Mouse (Mus musculus): ENCODE data around the gene Pigt.

Pigt gene

GRCm38 (mm10) chr2:164496847-164497690 lies at the start of gene Pigt:
Gene Pigt, plus strand, starts transcription at chr2:164497520.
- DNase-seq (ENCODE audit: extremely low read depth, insufficient read length, low spot score), result peak; percentile 83

DNA sequence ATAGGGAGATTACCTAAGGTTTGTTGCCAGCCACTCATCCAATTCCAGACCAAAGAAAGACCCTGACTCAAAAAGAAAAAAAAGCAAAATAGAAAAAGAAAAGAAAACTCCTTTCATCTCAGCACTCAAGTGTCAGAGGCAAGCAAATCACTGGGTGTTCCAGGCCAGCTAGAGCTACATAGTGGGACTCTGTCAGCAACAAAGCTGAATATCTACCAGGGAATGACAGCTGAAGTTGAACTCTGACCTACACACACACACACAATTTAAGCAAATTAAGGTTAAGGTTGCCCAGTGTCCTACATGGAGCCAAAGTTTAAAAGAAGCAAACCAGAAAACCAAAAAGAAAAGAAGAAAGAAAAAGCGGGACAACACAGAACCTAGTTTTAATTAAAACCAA lies 49.2 kb upstream of the Pigt start:
- DNase-seq (ENCODE audit: extremely low read depth, insufficient read length, low spot score), result no peak

GRCm38 (mm10) chr2:164448921-164449320 lies 48.4 kb upstream of the Pigt start:
- no peak for DNase-seq (ENCODE audit: extremely low read depth, insufficient read length, low spot score)

DNA sequence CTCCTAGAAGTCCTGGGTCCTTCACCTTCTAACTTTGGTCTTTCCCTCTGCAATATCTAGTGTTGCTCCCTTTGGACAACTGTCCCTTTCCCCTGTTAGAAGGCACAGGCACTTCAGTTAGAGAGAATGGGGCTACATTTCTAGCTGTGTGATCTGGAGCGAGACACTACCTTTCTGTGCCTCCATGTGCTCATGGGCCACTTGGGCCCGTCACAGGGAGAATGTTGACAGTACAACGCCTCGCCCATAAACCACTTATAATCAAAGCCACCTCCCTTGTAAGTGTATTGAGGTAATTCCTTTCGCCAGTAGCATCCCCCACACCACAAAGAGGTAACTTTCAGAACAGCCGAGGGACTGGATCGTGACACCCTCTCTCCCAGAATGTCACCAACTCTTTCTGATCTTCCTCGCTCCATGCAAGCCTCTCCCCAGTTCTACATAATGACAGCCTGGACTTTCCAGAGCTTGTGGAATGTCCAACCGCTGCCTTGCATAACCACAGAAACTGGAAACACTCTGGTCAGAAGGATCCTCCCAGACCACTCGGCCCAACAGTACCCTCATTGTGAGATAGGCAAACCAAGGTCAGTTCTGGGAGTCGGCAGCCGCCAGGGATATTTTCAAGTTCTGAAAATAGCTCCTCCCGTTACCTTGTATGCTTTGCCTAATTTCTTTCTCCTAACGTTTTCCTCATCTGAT lies 47.8 kb upstream of the Pigt start:
- DNase-seq (ENCODE audit: extremely low read depth, insufficient read length, low spot score), result no peak

- DNase-seq (ENCODE audit: extremely low read depth, insufficient read length, low spot score), result peak; percentile 65
Measured at GRCm38 (mm10) chr2:164452000-164452676, 45.2 kb upstream of the Pigt start.

GRCm38 (mm10) chr2:164453047-164453757 lies 44.1 kb upstream of the Pigt start:
- no peak for DNase-seq (ENCODE audit: extremely low read depth, insufficient read length, low spot score)

DNA sequence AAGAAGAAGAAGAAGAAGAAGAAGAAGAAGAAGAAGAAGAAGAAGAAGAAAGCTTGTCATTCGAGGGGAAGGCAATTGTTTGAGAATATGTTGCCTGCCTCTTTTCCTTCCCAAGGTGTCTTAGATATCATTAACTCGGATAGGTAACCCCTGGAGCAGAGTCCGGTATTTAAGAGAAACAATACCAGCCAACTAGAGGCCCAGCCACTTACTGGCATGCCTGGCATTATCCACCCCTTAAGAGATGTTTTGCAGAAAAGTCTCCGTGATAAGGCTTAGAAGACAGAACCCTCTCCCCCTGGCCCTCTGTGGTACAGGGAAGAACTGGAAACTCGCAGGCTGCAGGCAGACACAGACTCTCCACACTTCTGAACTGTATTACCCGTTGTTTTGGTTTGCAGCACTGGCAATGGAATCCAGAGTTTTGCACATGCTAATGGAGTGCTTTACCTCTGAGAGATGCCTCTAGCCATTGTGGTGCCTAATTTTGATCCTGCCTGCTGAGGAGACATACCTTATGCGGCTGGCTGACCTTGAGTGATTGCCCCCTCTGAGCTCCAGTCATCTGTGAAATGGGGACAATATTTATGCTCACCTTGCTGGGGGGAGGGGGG lies 43.3 kb upstream of the Pigt start:
- DNase-seq (ENCODE audit: extremely low read depth, insufficient read length, low spot score), result no peak

DNA sequence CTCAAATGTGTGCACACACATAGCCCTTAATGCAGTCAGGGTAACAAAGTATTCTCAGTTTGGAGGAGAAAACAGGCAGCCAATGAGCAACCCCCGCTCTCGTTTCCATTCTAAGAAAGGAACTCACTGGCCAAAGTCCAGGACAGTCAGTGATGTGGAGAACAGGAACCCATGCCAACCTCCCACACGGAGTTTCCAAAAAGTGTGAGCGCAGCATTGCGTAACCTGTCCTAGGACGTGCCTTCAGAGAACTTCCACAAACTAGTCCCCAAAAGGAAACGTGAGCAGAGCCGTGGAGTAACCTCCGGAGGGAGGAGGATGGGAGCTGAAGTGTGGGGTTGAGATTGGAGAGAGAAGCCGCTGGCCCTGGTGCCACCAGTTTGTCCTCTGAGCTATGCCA lies 42.5 kb upstream of the Pigt start:
- DNase-seq (ENCODE audit: extremely low read depth, insufficient read length, low spot score), result peak; percentile 71

GRCm38 (mm10) chr2:164455421-164456190 lies 41.7 kb upstream of the Pigt start:
- peak; percentile 62 for DNase-seq (ENCODE audit: extremely low read depth, insufficient read length, low spot score)

DNA sequence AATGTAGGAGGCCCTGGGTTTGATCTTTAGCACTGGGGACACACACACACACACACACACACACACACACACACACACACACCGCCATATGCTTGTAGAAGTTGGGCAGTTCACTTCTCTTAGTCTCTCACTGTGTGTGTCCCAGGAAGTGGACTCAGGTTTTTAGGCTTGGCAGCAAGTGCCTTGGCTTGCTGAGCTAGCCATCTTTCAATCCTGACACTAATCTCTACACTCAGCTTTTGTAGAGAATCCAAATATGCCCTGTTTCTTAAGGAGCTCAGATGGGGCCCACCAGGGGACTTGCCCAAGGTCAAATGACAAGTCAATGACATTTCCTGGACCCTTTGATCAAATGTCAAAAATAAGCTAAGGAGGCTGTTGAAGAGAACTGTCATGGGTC lies 40.9 kb upstream of the Pigt start:
- DNase-seq (ENCODE audit: extremely low read depth, insufficient read length, low spot score), result no peak

- no peak for DNase-seq (ENCODE audit: extremely low read depth, insufficient read length, low spot score)
Measured at GRCm38 (mm10) chr2:164456864-164457300, 40.4 kb upstream of the Pigt start, which contains the start of gene Sys1. Gene Sys1, plus strand, starts transcription at chr2:164456964.

GRCm38 (mm10) chr2:164457942-164458341 lies 39.4 kb upstream of the Pigt start:
- no peak for DNase-seq (ENCODE audit: extremely low read depth, insufficient read length, low spot score)

DNA sequence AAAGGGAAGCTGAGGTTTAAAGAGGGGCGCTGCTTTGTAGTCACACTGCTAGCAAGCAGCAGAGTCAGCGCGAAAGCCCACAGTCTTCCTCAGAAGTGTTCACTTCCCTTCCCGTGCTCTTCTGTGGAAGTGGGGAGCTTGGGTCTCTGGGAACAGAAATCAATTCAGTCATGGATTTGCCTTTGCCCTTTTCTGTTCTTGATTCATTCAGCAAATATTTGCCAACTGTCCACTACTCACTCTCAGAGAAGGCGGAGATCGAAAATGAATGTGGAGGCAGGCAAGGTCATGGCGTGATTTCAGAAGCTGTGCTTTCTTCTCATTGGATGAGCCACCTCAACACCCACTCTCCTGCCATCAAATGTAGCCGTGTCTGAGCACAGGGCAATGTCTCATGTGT lies 38.8 kb upstream of the Pigt start:
- DNase-seq (ENCODE audit: extremely low read depth, insufficient read length, low spot score), result no peak

DNA sequence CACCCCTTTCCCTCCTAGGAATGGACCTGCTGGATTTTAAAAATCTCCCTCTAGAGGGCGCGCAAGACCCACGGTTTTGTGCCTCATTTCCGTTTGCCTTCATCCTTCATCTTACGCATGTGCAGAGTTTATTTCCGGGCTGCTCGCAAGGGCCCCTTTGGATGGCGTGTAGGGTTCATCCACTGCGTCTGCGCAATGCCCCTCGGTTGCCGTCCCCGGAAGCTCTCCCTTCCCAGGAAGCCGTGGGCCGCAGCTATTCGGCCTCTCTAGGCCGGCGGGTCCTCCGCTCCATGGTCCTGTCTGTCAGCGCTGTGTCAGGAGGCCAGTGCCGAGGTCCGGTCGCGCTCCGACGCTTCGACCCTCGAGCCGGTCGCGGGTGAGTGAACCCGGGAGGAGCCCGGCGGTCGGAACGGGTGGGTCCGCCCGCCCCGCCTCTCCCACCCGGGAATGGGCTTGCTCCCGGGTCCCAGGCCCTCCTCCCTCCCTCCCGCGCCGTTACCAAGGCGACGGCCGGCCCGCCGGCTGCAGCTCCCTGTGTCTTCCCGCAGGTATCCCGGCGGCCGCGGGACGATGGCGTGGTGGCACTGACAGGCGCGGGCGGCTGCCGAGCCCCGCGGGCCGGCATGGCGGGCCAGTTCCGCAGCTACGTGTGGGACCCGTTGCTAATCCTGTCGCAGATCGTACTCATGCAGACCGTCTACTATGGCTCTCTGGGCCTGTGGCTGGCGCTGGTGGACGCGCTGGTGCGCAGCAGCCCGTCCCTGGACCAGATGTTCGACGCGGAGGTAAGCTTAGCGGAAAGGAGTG lies 36.4 kb upstream of the Pigt start, which contains the start of gene Gm20458:
Gene Gm20458 (plus strand): TSS at position 223 of the 807 bp plus-strand sequence.
- peak; percentile 95 for DNase-seq (ENCODE audit: extremely low read depth, insufficient read length, low spot score)

DNA sequence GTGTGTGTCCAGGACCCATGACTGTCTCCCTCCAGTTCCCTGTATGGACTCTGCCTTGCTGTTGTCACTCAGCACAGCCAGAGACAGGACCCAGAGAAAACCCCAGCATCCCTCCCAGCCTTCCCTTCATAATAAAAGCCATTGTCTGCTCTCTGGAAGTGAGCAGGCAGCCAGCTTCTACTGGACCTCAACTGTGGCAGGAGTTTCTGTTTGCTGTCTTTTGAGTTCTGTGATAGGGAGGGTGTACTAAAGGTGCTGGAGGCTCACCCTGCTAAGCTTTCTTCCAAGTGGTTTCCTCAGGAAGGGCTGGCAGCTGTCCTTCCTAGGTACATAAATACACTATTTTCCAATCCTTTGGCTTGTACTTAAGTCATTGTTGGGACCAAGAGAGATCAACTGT lies 32.2 kb upstream of the Pigt start:
- DNase-seq (ENCODE audit: extremely low read depth, insufficient read length, low spot score), result no peak

- DNase-seq (ENCODE audit: extremely low read depth, insufficient read length, low spot score), result no peak
Measured at GRCm38 (mm10) chr2:164466787-164467186, 30.5 kb upstream of the Pigt start.

- DNase-seq (ENCODE audit: extremely low read depth, insufficient read length, low spot score), result peak; percentile 44
Measured at GRCm38 (mm10) chr2:164470254-164470653, 27.1 kb upstream of the Pigt start.

DNA sequence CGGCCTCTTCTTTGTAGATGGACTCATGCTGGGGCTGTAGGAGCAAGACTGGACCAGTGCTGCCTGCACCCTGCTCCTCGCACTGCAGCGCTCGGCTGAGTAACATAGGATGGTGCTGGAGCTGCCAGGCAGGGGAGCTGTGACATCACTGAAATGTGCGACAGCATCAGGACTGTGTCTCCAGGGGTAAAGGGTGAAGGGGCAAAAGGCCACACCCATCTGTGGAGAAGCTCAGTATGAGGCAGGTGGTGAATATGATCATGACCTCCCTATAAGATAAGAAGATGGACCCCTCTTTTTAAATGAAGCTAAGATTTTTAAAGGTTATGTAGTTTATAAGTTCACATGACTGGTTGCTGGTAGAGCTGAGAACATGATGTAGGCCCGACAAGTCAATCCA lies 23.7 kb upstream of the Pigt start, which contains the start of gene Trp53tg5:
Gene Trp53tg5 (minus strand): TSS at position 101 of the 400 bp plus-strand sequence.
- DNase-seq (ENCODE audit: extremely low read depth, insufficient read length, low spot score), result no peak
